Mouse (Mus musculus): Measurements from ENCODE around the gene Catsperz. TPM values are rescaled to one million over a fixed set of nuclear protein-coding genes. Genes with fewer than 3 reads are reported as not detected.
"Not testable (repeated sequence)": the region's sequence is repeated elsewhere in the genome, so short reads cannot be mapped to it uniquely, and the experiment has no call there.

Gene Catsperz
- polyA plus RNA-seq, 1 experiment from 2014 or later: 0.70 TPM

GRCm38 (mm10) chr19:6895608-6896305 lies 29.4 kb downstream of the Catsperz start:
- not testable (repeated sequence) for H3K27me3 ChIP-seq (replicated peaks; ENCODE audit: control insufficient read depth, insufficient read depth, low read length); H3K9ac ChIP-seq (ENCODE audit: low read length); H3K9me3 ChIP-seq (ENCODE audit: control insufficient read depth, low read length); H3K4me3 ChIP-seq (ENCODE audit: low read depth, low read length); H3K36me3 ChIP-seq (ENCODE audit: control insufficient read depth, insufficient read depth, low read length); DNase-seq (ENCODE audit: low spot score); H3K27ac ChIP-seq (ENCODE audit: low read depth); H3K4me2 ChIP-seq (ENCODE audit: low read length); ATAC-seq (replicated peaks; ENCODE audit: low FRiP score, low TSS enrichment, low read depth); H3K4me1 ChIP-seq (replicated peaks; ENCODE audit: control insufficient read depth, insufficient read depth, low read length)
- 91% methylated on average over 18 of the region's 18 CpGs for WGBS

GRCm38 (mm10) chr19:6893731-6894451 lies 31.3 kb downstream of the Catsperz start:
- no peaks in the 10 kb centered on the region for H3K27me3 ChIP-seq (replicated peaks; ENCODE audit: control insufficient read depth, insufficient read depth, low read length)
- ATAC-seq (replicated peaks; ENCODE audit: low FRiP score, low TSS enrichment, low read depth): no peak
- DNase-seq (ENCODE audit: low spot score): no peak
- H3K4me2 ChIP-seq (ENCODE audit: low read length): no peak overlapping the region
- no peaks in the 10 kb centered on the region for H3K36me3 ChIP-seq (ENCODE audit: control insufficient read depth, insufficient read depth, low read length)
- H3K27ac ChIP-seq (ENCODE audit: low read depth): no peak overlapping the region
- H3K9ac ChIP-seq (ENCODE audit: low read length): no peak overlapping the region
- H3K4me3 ChIP-seq (ENCODE audit: low read depth, low read length): no peak overlapping the region
- 92% methylated on average over 14 of the region's 14 CpGs for WGBS
- H3K4me1 ChIP-seq (replicated peaks; ENCODE audit: control insufficient read depth, insufficient read depth, low read length): no peaks in the 10 kb centered on the region
- 0 out of 2 replicates have a peak, but pooled peaks cover 2% of the 10 kb centered on the region for H3K9me3 ChIP-seq (ENCODE audit: control insufficient read depth, low read length)

- ATAC-seq (replicated peaks; ENCODE audit: low FRiP score, low TSS enrichment, low read depth): no peak
- Histone ChIP-seq H3K4me2 (ENCODE audit: low read length) (no peak overlapping the region), H3K9ac (ENCODE audit: low read length) (no peak overlapping the region), H3K4me3 (ENCODE audit: low read depth, low read length) (no peak overlapping the region), H3K4me1 (replicated peaks; ENCODE audit: control insufficient read depth, insufficient read depth, low read length) (no peaks in the 10 kb centered on the region), H3K27me3 (replicated peaks; ENCODE audit: control insufficient read depth, insufficient read depth, low read length) (no peaks in the 10 kb centered on the region), H3K9me3 (ENCODE audit: control insufficient read depth, low read length) (0 out of 2 replicates have a peak, but pooled peaks cover 2% of the 10 kb centered on the region), H3K27ac (ENCODE audit: low read depth) (no peak overlapping the region), H3K36me3 (ENCODE audit: control insufficient read depth, insufficient read depth, low read length) (no peaks in the 10 kb centered on the region)
- 49% methylated on average over 4 of the region's 4 CpGs for WGBS
- no peak for DNase-seq (ENCODE audit: low spot score)
These were observed 32.7 kb downstream of the Catsperz start for GRCm38 (mm10) chr19:6892512-6892911.

- Histone ChIP-seq H3K27ac (ENCODE audit: low read depth) (no peak overlapping the region), H3K9me3 (ENCODE audit: control insufficient read depth, low read length) (peaks cover 4% of the 10 kb centered on the region; the same call in 1 of the 2 replicates), H3K4me2 (ENCODE audit: low read length) (no peak overlapping the region), H3K9ac (ENCODE audit: low read length) (no peak overlapping the region), H3K4me1 (replicated peaks; ENCODE audit: control insufficient read depth, insufficient read depth, low read length) (no peaks in the 10 kb centered on the region), H3K27me3 (replicated peaks; ENCODE audit: control insufficient read depth, insufficient read depth, low read length) (no peaks in the 10 kb centered on the region), H3K4me3 (ENCODE audit: low read depth, low read length) (no peak overlapping the region), H3K36me3 (ENCODE audit: control insufficient read depth, insufficient read depth, low read length) (no peaks in the 10 kb centered on the region)
- DNase-seq (ENCODE audit: low spot score): no peak
- 89% methylated on average over 4 of the region's 4 CpGs for WGBS
- no peak for ATAC-seq (replicated peaks; ENCODE audit: low FRiP score, low TSS enrichment, low read depth)
These were observed 47.2 kb downstream of the Catsperz start for GRCm38 (mm10) chr19:6877965-6878364.

- Histone ChIP-seq H3K4me1 (replicated peaks; ENCODE audit: control insufficient read depth, insufficient read depth, low read length) (no peaks in the 10 kb centered on the region), H3K27ac (ENCODE audit: low read depth) (no peak overlapping the region), H3K4me2 (ENCODE audit: low read length) (no peak overlapping the region), H3K36me3 (ENCODE audit: control insufficient read depth, insufficient read depth, low read length) (no peaks in the 10 kb centered on the region), H3K9ac (ENCODE audit: low read length) (no peak overlapping the region), H3K4me3 (ENCODE audit: low read depth, low read length) (no peak overlapping the region), H3K27me3 (replicated peaks; ENCODE audit: control insufficient read depth, insufficient read depth, low read length) (no peaks in the 10 kb centered on the region), H3K9me3 (ENCODE audit: control insufficient read depth, low read length) (peaks cover 4% of the 10 kb centered on the region; the same call in 1 of the 2 replicates)
- DNase-seq (ENCODE audit: low spot score) (no peak), ATAC-seq (replicated peaks; ENCODE audit: low FRiP score, low TSS enrichment, low read depth) (no peak)
These were observed 48.4 kb downstream of the Catsperz start for GRCm38 (mm10) chr19:6876799-6877198.

- no peaks in the 10 kb centered on the region for H3K36me3 ChIP-seq (ENCODE audit: control insufficient read depth, insufficient read depth, low read length)
- H3K4me2 ChIP-seq (ENCODE audit: low read length): no peak overlapping the region
- H3K27ac ChIP-seq (ENCODE audit: low read depth): no peak overlapping the region
- DNase-seq (ENCODE audit: low spot score) (no peak), ATAC-seq (replicated peaks; ENCODE audit: low FRiP score, low TSS enrichment, low read depth) (no peak)
- peaks cover 4% of the 10 kb centered on the region; the same call in 1 of the 2 replicates for H3K9me3 ChIP-seq (ENCODE audit: control insufficient read depth, low read length)
- H3K4me3 ChIP-seq (ENCODE audit: low read depth, low read length): no peak overlapping the region
- no peaks in the 10 kb centered on the region for H3K4me1 ChIP-seq (replicated peaks; ENCODE audit: control insufficient read depth, insufficient read depth, low read length)
- WGBS: 85% methylated on average over 6 of the region's 6 CpGs
- no peaks in the 10 kb centered on the region for H3K27me3 ChIP-seq (replicated peaks; ENCODE audit: control insufficient read depth, insufficient read depth, low read length)
- H3K9ac ChIP-seq (ENCODE audit: low read length): no peak overlapping the region
These were observed 49.3 kb downstream of the Catsperz start for GRCm38 (mm10) chr19:6875834-6876233.

- Histone ChIP-seq H3K36me3 (ENCODE audit: control insufficient read depth, insufficient read depth, low read length) (no peaks in the 10 kb centered on the region), H3K4me2 (ENCODE audit: low read length) (no peak overlapping the region), H3K4me3 (ENCODE audit: low read depth, low read length) (no peak overlapping the region), H3K27me3 (replicated peaks; ENCODE audit: control insufficient read depth, insufficient read depth, low read length) (no peaks in the 10 kb centered on the region), H3K27ac (ENCODE audit: low read depth) (no peak overlapping the region), H3K9ac (ENCODE audit: low read length) (no peak overlapping the region), H3K4me1 (replicated peaks; ENCODE audit: control insufficient read depth, insufficient read depth, low read length) (no peaks in the 10 kb centered on the region), H3K9me3 (ENCODE audit: control insufficient read depth, low read length) (no peaks in the 10 kb centered on the region)
- ATAC-seq (replicated peaks; ENCODE audit: low FRiP score, low TSS enrichment, low read depth) (no peak), DNase-seq (ENCODE audit: low spot score) (no peak)
- WGBS: 88% methylated on average over 1 of the region's 1 CpGs
These were observed 50.9 kb downstream of the Catsperz start for GRCm38 (mm10) chr19:6874257-6874656.

- Histone ChIP-seq H3K4me3 (ENCODE audit: low read depth, low read length) (no peak overlapping the region), H3K9ac (ENCODE audit: low read length) (no peak overlapping the region), H3K4me2 (ENCODE audit: low read length) (no peak overlapping the region), H3K36me3 (ENCODE audit: control insufficient read depth, insufficient read depth, low read length) (no peaks in the 10 kb centered on the region), H3K27me3 (replicated peaks; ENCODE audit: control insufficient read depth, insufficient read depth, low read length) (no peaks in the 10 kb centered on the region), H3K4me1 (replicated peaks; ENCODE audit: control insufficient read depth, insufficient read depth, low read length) (no peaks in the 10 kb centered on the region), H3K9me3 (ENCODE audit: control insufficient read depth, low read length) (no peaks in the 10 kb centered on the region), H3K27ac (ENCODE audit: low read depth) (no peak overlapping the region)
- DNase-seq (ENCODE audit: low spot score) (no peak), ATAC-seq (replicated peaks; ENCODE audit: low FRiP score, low TSS enrichment, low read depth) (no peak)
- WGBS: 67% methylated on average over 3 of the region's 3 CpGs
These were observed 52.5 kb downstream of the Catsperz start for GRCm38 (mm10) chr19:6872701-6873100.

Measured in intestine, embryonic 14.5 days (tissue).